Mouse (Mus musculus) MEL (cell line): ENCODE measurements around the gene Leo1.

Source experiments
- CHD1 ChIP-seq: IDR thresholded peaks from 2 replicates; pipeline ENCODE4 v1.6.1; 2012; ENCODE audit warnings: low read depth, mild to moderate bottlenecking, inconsistent platforms, low read length, improper control_type of control experiment
- CTCF ChIP-seq, 3 experiments: IDR thresholded peaks in 2 of 3; conservative IDR thresholded peaks in 1 of 3; 2 replicates each; pipeline ENCODE4 v1.5.1; 2011 to 2012; ENCODE audit warnings: low read length in 3 of 3, low read depth in 2 of 3, mild to moderate bottlenecking in 2 of 3, improper control_type of control experiment in 1 of 3, inconsistent platforms in 1 of 3, mixed read lengths in 1 of 3, moderate library complexity in 1 of 3; ENCODE audit not compliant: control insufficient read depth in 1 of 3, insufficient read depth in 1 of 3, poor library complexity in 1 of 3, severe bottlenecking in 1 of 3
- E2F4 ChIP-seq: IDR thresholded peaks from 2 replicates; pipeline ENCODE4 v1.6.1; 2011; ENCODE audit warnings: low read depth, low read length, improper control_type of control experiment, borderline replicate concordance
- GABPA ChIP-seq: IDR thresholded peaks from 2 replicates; pipeline ENCODE4 v1.6.1; 2012; ENCODE audit warnings: low read depth, mild to moderate bottlenecking, inconsistent platforms, low read length, improper control_type of control experiment, moderate library complexity
- MAX ChIP-seq: IDR thresholded peaks from 2 replicates; pipeline ENCODE4 v1.6.1; 2011; ENCODE audit warnings: low read length, improper control_type of control experiment
- NRF1 ChIP-seq: IDR thresholded peaks from 2 replicates; pipeline ENCODE4 v1.6.1; 2014; ENCODE audit warnings: low read depth, mild to moderate bottlenecking, inconsistent platforms, low read length, improper control_type of control experiment, moderate library complexity; ENCODE audit not compliant: poor library complexity, insufficient read depth, severe bottlenecking
- POLR2A ChIP-seq, 2 experiments: IDR thresholded peaks; 2 replicates each; pipeline ENCODE4 v1.6.1; 2011 to 2012; ENCODE audit warnings: low read length in 2 of 2, mild to moderate bottlenecking in 2 of 2, control low read depth in 1 of 2, improper control_type of control experiment in 1 of 2, low read depth in 1 of 2, moderate library complexity in 1 of 2; ENCODE audit not compliant: control insufficient read depth in 1 of 2, insufficient read depth in 1 of 2, poor library complexity in 1 of 2
- RCOR1 ChIP-seq: IDR thresholded peaks from 2 replicates; pipeline ENCODE4 v1.6.1; 2012; ENCODE audit warnings: low read depth, mild to moderate bottlenecking, inconsistent platforms, low read length, improper control_type of control experiment
- SMC3 ChIP-seq: IDR thresholded peaks from 2 replicates; pipeline ENCODE4 v1.6.1; 2011; ENCODE audit warnings: low read depth, low read length, improper control_type of control experiment
- TCF12 ChIP-seq: IDR thresholded peaks from 2 replicates; pipeline ENCODE4 v1.6.1; 2014; ENCODE audit warnings: low read depth, mild to moderate bottlenecking, inconsistent platforms, low read length, improper control_type of control experiment, moderate library complexity
- USF1 ChIP-seq: IDR thresholded peaks from 2 replicates; pipeline ENCODE4 v1.6.1; 2014; ENCODE audit warnings: low read depth, mild to moderate bottlenecking, inconsistent platforms, low read length, improper control_type of control experiment, moderate library complexity
- USF2 ChIP-seq, 2 experiments: IDR thresholded peaks; 2 replicates each; pipeline ENCODE4 v1.6.1; 2011 to 2012; ENCODE audit warnings: improper control_type of control experiment in 2 of 2, low read length in 2 of 2, borderline replicate concordance in 1 of 2, inconsistent platforms in 1 of 2, low read depth in 1 of 2, mild to moderate bottlenecking in 1 of 2; ENCODE audit not compliant: insufficient read depth in 1 of 2
- ZNF384 ChIP-seq: IDR thresholded peaks from 2 replicates; pipeline ENCODE4 v1.6.1; 2012; ENCODE audit warnings: low read depth, mild to moderate bottlenecking, inconsistent platforms, low read length, improper control_type of control experiment

DNA sequence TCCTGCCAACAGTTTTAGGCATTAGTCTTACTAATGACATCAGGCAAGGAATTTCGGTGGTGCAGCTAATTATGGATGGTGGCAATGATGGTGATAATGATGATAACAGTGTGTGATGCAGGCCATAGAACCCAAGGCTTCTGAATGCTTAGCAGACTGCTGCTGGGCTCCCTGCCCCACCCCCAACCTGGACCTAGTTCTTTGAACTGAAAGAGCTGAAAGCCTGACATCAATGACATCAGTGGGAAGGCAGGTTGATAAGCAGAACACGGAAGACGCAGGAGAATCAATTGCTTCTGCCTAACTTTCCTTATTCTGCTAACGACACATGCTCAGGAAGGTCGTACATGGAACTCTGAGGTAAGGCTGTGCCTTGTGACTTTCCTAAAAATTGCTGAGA lies 28.1 kb upstream of the Leo1 start:
- TF ChIP-seq E2F4, result no peak
- TF ChIP-seq CTCF (IDR thresholded peaks at IDR 0.05 in 2 of 3, conservative IDR thresholded peaks at IDR 0.05 in 1 of 3; ENCODE audit: control insufficient read depth in 1 of 3, insufficient read depth in 1 of 3, low read depth in 2 of 3, low read length in 3 of 3, poor library complexity in 1 of 3, severe bottlenecking in 1 of 3), result no peak
- no peak for TF ChIP-seq RCOR1
- TF ChIP-seq ZNF384, result no peak
- no peak for TF ChIP-seq POLR2A (IDR thresholded peaks at IDR 0.05; ENCODE audit: control insufficient read depth in 1 of 2, insufficient read depth in 1 of 2, low read depth in 1 of 2, low read length in 2 of 2, poor library complexity in 1 of 2)
- TF ChIP-seq USF2 (IDR thresholded peaks at IDR 0.05; ENCODE audit: borderline replicate concordance in 1 of 2, insufficient read depth in 1 of 2, low read depth in 1 of 2, low read length in 2 of 2), result no peak
- TF ChIP-seq GABPA, result no peak
- no peak for TF ChIP-seq MAX
- TF ChIP-seq CHD1, result no peak
- no peak for TF ChIP-seq NRF1
- TF ChIP-seq USF1, result no peak
- no peak for TF ChIP-seq TCF12
- no peak for TF ChIP-seq SMC3
